Mouse (Mus musculus): ENCODE data around the gene 1600012H06Rik. TPM values are rescaled to one million over a fixed set of nuclear protein-coding genes. Genes with fewer than 3 reads are reported as not detected.
"Not testable (repeated sequence)": the region's sequence is repeated elsewhere in the genome, so short reads cannot be mapped to it uniquely, and the experiment has no call there.

The 1600012H06Rik gene
- polyA plus RNA-seq, 1 experiment from 2014 or later, result 40.8 TPM

GRCm38 (mm10) chr17:14935841-14936605 is 7.0 kb upstream of the 1600012H06Rik start:
- 61% methylated on average over 5 of the region's 5 CpGs for WGBS

DNA sequence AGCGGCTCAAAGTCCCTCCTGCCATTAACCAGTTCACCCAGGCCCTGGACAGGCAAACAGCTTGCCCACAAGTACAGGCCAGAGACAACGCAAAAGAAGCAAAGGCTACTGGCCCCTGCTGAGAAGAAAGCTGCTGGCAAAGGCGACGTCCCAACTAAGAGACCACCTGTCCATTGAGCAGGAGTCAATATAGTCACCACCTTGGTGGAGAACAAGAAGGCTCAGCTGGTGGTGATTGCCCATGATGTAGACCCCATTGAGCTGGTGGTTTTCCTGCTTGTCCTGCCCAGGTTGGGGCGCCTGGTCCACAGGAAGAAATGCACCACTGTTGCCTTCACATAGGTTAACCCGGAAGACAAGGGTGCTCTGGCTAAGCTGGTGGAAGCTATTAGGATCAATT is 803 bp upstream of the 1600012H06Rik start:
- H3K27me3 ChIP-seq (replicated peaks; ENCODE audit: control insufficient read depth, insufficient read depth, low read length); H3K27ac ChIP-seq (ENCODE audit: low read depth, low read length); H3K9me3 ChIP-seq (ENCODE audit: control insufficient read depth); H3K9ac ChIP-seq (ENCODE audit: low read depth, low read length); H3K36me3 ChIP-seq (ENCODE audit: control insufficient read depth, insufficient read depth); ATAC-seq: not testable (repeated sequence)
- H3K4me2 ChIP-seq (replicated peaks; ENCODE audit: low read depth), result peak overlapping the region; percentile 89
- 68% methylated on average over 6 of the region's 6 CpGs for WGBS
- H3K4me1 ChIP-seq (replicated peaks; ENCODE audit: control insufficient read depth, insufficient read depth, low read length), result peaks cover 13% of the 10 kb centered on the region; the same call in 1 of the 2 replicates
- peak overlapping the region; percentile 84; the same call in 1 of the 2 replicates for H3K4me3 ChIP-seq (ENCODE audit: low read depth, low read length)

More at GRCm38 (mm10) chr17:14935841-14936605, 7.0 kb upstream of the 1600012H06Rik start:
- Histone ChIP-seq H3K4me3 (ENCODE audit: low read depth, low read length) (no peak overlapping the region), H3K36me3 (ENCODE audit: control insufficient read depth, insufficient read depth) (no peaks in the 10 kb centered on the region), H3K9me3 (ENCODE audit: control insufficient read depth) (no peaks in the 10 kb centered on the region), H3K27ac (ENCODE audit: low read depth, low read length) (no peak overlapping the region), H3K27me3 (replicated peaks; ENCODE audit: control insufficient read depth, insufficient read depth, low read length) (no peaks in the 10 kb centered on the region), H3K4me1 (replicated peaks; ENCODE audit: control insufficient read depth, insufficient read depth, low read length) (no peaks in the 10 kb centered on the region), H3K4me2 (replicated peaks; ENCODE audit: low read depth) (no peak overlapping the region), H3K9ac (ENCODE audit: low read depth, low read length) (no peak overlapping the region)
- no peak for ATAC-seq
- no peak for TF ChIP-seq CTCF (IDR thresholded peaks at IDR 0.05; ENCODE audit: low read depth)

DNA sequence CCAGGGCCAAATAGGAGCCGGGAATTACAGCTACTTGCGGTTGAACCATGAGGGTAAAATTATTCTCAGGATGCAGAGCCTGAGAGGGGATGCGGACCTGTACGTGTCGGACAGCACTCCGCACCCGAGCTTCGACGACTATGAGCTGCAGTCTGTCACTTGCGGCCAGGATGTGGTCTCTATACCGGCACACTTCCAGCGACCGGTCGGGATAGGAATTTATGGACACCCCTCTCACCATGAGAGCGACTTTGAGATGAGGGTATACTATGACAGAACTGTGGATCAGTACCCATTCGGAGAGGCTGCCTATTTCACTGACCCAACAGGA is 710 bp downstream of the 1600012H06Rik start:
- peak overlapping the region; percentile 66 for H3K9ac ChIP-seq (ENCODE audit: low read depth, low read length)
- WGBS, result 12% methylated on average over 16 of the region's 16 CpGs
- H3K27ac ChIP-seq (ENCODE audit: low read depth, low read length), result peak overlapping the region; percentile 81
- peaks cover 10% of the 10 kb centered on the region; the same call in 1 of the 2 replicates for H3K36me3 ChIP-seq (ENCODE audit: control insufficient read depth, insufficient read depth)
- H3K27me3 ChIP-seq (replicated peaks; ENCODE audit: control insufficient read depth, insufficient read depth, low read length), result no peaks in the 10 kb centered on the region
- H3K4me2 ChIP-seq (replicated peaks; ENCODE audit: low read depth), result peak overlapping the region; percentile 89
- H3K9me3 ChIP-seq (ENCODE audit: control insufficient read depth), result no peaks in the 10 kb centered on the region
- H3K4me1 ChIP-seq (replicated peaks; ENCODE audit: control insufficient read depth, insufficient read depth, low read length), result peaks cover 13% of the 10 kb centered on the region; the same call in 1 of the 2 replicates
- ATAC-seq, result no peak
- H3K4me3 ChIP-seq (ENCODE audit: low read depth, low read length), result peak overlapping the region; percentile 84
- TF ChIP-seq CTCF (IDR thresholded peaks at IDR 0.05; ENCODE audit: low read depth), result no peak

DNA sequence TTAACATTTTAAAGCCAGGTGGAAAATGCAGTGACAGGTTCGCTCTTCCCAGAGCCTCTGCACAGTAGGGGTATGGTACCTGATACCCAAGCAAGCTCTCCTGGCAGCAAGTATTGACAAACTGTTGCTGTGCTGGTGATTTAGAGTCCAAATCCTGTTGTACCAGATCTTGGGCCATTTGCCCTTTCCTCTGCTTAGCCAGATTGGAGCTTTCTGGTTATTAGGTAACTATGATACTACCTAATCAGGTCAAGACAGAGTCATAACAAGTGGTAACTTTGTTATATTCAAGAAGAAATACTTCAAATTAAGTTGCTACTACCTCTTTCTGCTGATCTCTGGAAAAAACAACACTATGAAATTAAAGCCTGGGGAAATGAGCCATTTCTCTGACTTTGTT is 1.6 kb downstream of the 1600012H06Rik start:
- peak overlapping the region; percentile 89; the same call in 1 of the 2 replicates for H3K4me2 ChIP-seq (replicated peaks; ENCODE audit: low read depth)
- no peak overlapping the region for H3K9ac ChIP-seq (ENCODE audit: low read depth, low read length)
- H3K27ac ChIP-seq (ENCODE audit: low read depth, low read length), result no peak overlapping the region
- no peaks in the 10 kb centered on the region for H3K9me3 ChIP-seq (ENCODE audit: control insufficient read depth)
- H3K27me3 ChIP-seq (replicated peaks; ENCODE audit: control insufficient read depth, insufficient read depth, low read length), result no peaks in the 10 kb centered on the region
- no peak for TF ChIP-seq CTCF (IDR thresholded peaks at IDR 0.05; ENCODE audit: low read depth)
- peaks cover 12% of the 10 kb centered on the region for H3K36me3 ChIP-seq (ENCODE audit: control insufficient read depth, insufficient read depth)
- no peak for ATAC-seq
- WGBS, result 84% methylated on average over 1 of the region's 1 CpGs
- peaks cover 13% of the 10 kb centered on the region; the same call in 1 of the 2 replicates for H3K4me1 ChIP-seq (replicated peaks; ENCODE audit: control insufficient read depth, insufficient read depth, low read length)
- no peak overlapping the region for H3K4me3 ChIP-seq (ENCODE audit: low read depth, low read length)

GRCm38 (mm10) chr17:14949161-14949827 is 6.3 kb downstream of the 1600012H06Rik start:
- Histone ChIP-seq H3K4me3 (ENCODE audit: low read depth, low read length) (no peak overlapping the region), H3K4me1 (replicated peaks; ENCODE audit: control insufficient read depth, insufficient read depth, low read length) (peaks cover 10% of the 10 kb centered on the region; the same call in 1 of the 2 replicates), H3K4me2 (replicated peaks; ENCODE audit: low read depth) (no peak overlapping the region), H3K27me3 (replicated peaks; ENCODE audit: control insufficient read depth, insufficient read depth, low read length) (no peaks in the 10 kb centered on the region), H3K27ac (ENCODE audit: low read depth, low read length) (no peak overlapping the region), H3K9me3 (ENCODE audit: control insufficient read depth) (no peaks in the 10 kb centered on the region), H3K9ac (ENCODE audit: low read depth, low read length) (no peak overlapping the region), H3K36me3 (ENCODE audit: control insufficient read depth, insufficient read depth) (peaks cover 38% of the 10 kb centered on the region)
- TF ChIP-seq CTCF (IDR thresholded peaks at IDR 0.05; ENCODE audit: low read depth), result no peak
- ATAC-seq, result no peak
- WGBS, result 76% methylated on average over 7 of the region's 7 CpGs

GRCm38 (mm10) chr17:14953452-14953851 is 10.5 kb downstream of the 1600012H06Rik start:
- Histone ChIP-seq H3K9me3 (ENCODE audit: control insufficient read depth) (no peaks in the 10 kb centered on the region), H3K4me3 (ENCODE audit: low read depth, low read length) (no peak overlapping the region), H3K27ac (ENCODE audit: low read depth, low read length) (no peak overlapping the region), H3K27me3 (replicated peaks; ENCODE audit: control insufficient read depth, insufficient read depth, low read length) (no peaks in the 10 kb centered on the region), H3K36me3 (ENCODE audit: control insufficient read depth, insufficient read depth) (peaks cover 42% of the 10 kb centered on the region), H3K9ac (ENCODE audit: low read depth, low read length) (no peak overlapping the region), H3K4me2 (replicated peaks; ENCODE audit: low read depth) (no peak overlapping the region), H3K4me1 (replicated peaks; ENCODE audit: control insufficient read depth, insufficient read depth, low read length) (no peaks in the 10 kb centered on the region)
- ATAC-seq, result no peak
- no peak for TF ChIP-seq CTCF (IDR thresholded peaks at IDR 0.05; ENCODE audit: low read depth)
- 82% methylated on average over 8 of the region's 8 CpGs for WGBS
